Mouse (Mus musculus) layer of hippocampus, adult 8-10 months (tissue): ENCODE results near the gene Arvcf. TPM values are rescaled to one million over a fixed set of nuclear protein-coding genes. Genes with fewer than 3 reads are reported as not detected.

Source experiments
- DNase-seq, 2 experiments: peaks; one replicate each; pipeline ENCODE4 v3.0.0; 2022; ENCODE audit warnings: low spot score in 2 of 2
- total RNA-seq, 4 experiments: library from RNA; stranded (reverse); gene quantifications; 2 replicates each; pipeline ENCODE4 v1.2.4; 2022

Gene Arvcf
- total RNA-seq, 4 experiments from 2014 or later, result 35.5 to 52.4 (median 41.6) TPM

- DNase-seq, result no peak
Measured at GRCm38 (mm10) chr16:18407912-18408311, 59.9 kb downstream of the Arvcf start.

GRCm38 (mm10) chr16:18409776-18410175, 61.8 kb downstream of the Arvcf start:
- DNase-seq, result no peak

GRCm38 (mm10) chr16:18410418-18410817, 62.4 kb downstream of the Arvcf start:
- no peak for DNase-seq

GRCm38 (mm10) chr16:18411026-18411649, 63.2 kb downstream of the Arvcf start:
- DNase-seq, result no peak

GRCm38 (mm10) chr16:18411802-18412476, 64.0 kb downstream of the Arvcf start:
- DNase-seq, result no peak

- DNase-seq, result no peak
Measured at GRCm38 (mm10) chr16:18413032-18413816, 65.2 kb downstream of the Arvcf start.

- no peak for DNase-seq
Measured at GRCm38 (mm10) chr16:18416094-18416761, 68.2 kb downstream of the Arvcf start.

GRCm38 (mm10) chr16:18416837-18417236, 68.9 kb downstream of the Arvcf start:
- DNase-seq, result no peak

GRCm38 (mm10) chr16:18417491-18417890, 69.5 kb downstream of the Arvcf start:
- DNase-seq, result no peak

GRCm38 (mm10) chr16:18418756-18419602, 71.0 kb downstream of the Arvcf start:
- no peak for DNase-seq

GRCm38 (mm10) chr16:18419603-18420026, 71.6 kb downstream of the Arvcf start:
- no peak for DNase-seq

GRCm38 (mm10) chr16:18420571-18420970, 72.6 kb downstream of the Arvcf start:
- no peak for DNase-seq

GRCm38 (mm10) chr16:18423203-18423914, 75.4 kb downstream of the Arvcf start:
- no peak for DNase-seq

GRCm38 (mm10) chr16:18423915-18424265, 75.9 kb downstream of the Arvcf start:
- no peak for DNase-seq

- no peak for DNase-seq
Measured at GRCm38 (mm10) chr16:18424364-18425045, 76.5 kb downstream of the Arvcf start.

GRCm38 (mm10) chr16:18425475-18426214, 77.7 kb downstream of the Arvcf start:
- no peak for DNase-seq

GRCm38 (mm10) chr16:18426215-18426791, 78.3 kb downstream of the Arvcf start, which contains the start of gene Txnrd2:
Gene Txnrd2, plus strand, starts transcription at chr16:18426384.
- DNase-seq, result peak; percentile 64

GRCm38 (mm10) chr16:18426802-18427280, 78.9 kb downstream of the Arvcf start, which contains the start of gene Comt:
Gene Comt, minus strand, starts transcription at chr16:18426852.
- DNase-seq, result no peak
